Mouse (Mus musculus) olfactory bulb, adult 2 months (tissue): Measurements from ENCODE around the gene Coro7. TPM values are rescaled to one million over a fixed set of nuclear protein-coding genes. Genes with fewer than 3 reads are reported as not detected.

Source experiments
- H3K27ac ChIP-seq: fragments of 200-500 bp; 2 replicates; pipeline ENCODE4 v1.5.1; 2012; ENCODE audit warnings: low read depth, low read length; ENCODE audit not compliant: insufficient read depth
- H3K4me1 ChIP-seq: fragments of 200-500 bp; 2 replicates; pipeline ENCODE4 v1.6.1; 2012; ENCODE audit warnings: low read length; ENCODE audit not compliant: control insufficient read depth, insufficient read depth
- H3K4me3 ChIP-seq: fragments of 200-500 bp; 2 replicates; pipeline ENCODE4 v1.5.1; 2012; ENCODE audit warnings: mild to moderate bottlenecking, low read depth, low read length, moderate library complexity; ENCODE audit not compliant: insufficient read depth
- CTCF ChIP-seq: fragments of 200-500 bp; IDR thresholded peaks from 2 replicates; pipeline ENCODE4 v1.5.1; 2012; ENCODE audit warnings: low read depth, mild to moderate bottlenecking, low read length, moderate library complexity; ENCODE audit not compliant: insufficient read depth
- POLR2A ChIP-seq: fragments of 200-500 bp; IDR thresholded peaks from 2 replicates; pipeline ENCODE4 v1.6.1; 2012; ENCODE audit warnings: mild to moderate bottlenecking, low read depth, low read length, moderate library complexity; ENCODE audit not compliant: insufficient read depth
- WGBS: fragments of 180-500 bp; shearing (Covaris S2); methylation state at CpG from one replicate; pipeline ENCODE4 v1.1.7; 2018; 5-methylcytosine and 5-hydroxymethylcytosine counted together
- polyA plus RNA-seq: library from polyadenylated mRNA; stranded (reverse); fragments of >200 nt; gene quantifications from 2 replicates; pipeline ENCODE4 v1.2.4, GENCODE M21; 2012; ENCODE audit warnings: low replicate concordance; ENCODE audit not compliant: missing spikeins, insufficient read depth, insufficient read length

Coro7 gene
- polyA plus RNA-seq, 1 experiment, result not detected

- no peak for TF ChIP-seq POLR2A
- TF ChIP-seq CTCF, result no peak
- WGBS, result 96% methylated on average over 2 of the region's 2 CpGs
- H3K27ac ChIP-seq, result no peak overlapping the region
- no peaks in the 10 kb centered on the region for H3K4me1 ChIP-seq
- H3K4me3 ChIP-seq, result no peak overlapping the region
Observed at GRCm38 (mm10) chr16:4665726-4666125, 13.9 kb downstream of the Coro7 start.

- WGBS, result 91% methylated on average over 2 of the region's 2 CpGs
- Histone ChIP-seq H3K4me3 (no peak overlapping the region), H3K4me1 (peaks cover 6% of the 10 kb centered on the region), H3K27ac (no peak overlapping the region)
- no peak for TF ChIP-seq POLR2A
- no peak for TF ChIP-seq CTCF
Observed at GRCm38 (mm10) chr16:4663806-4664205, 15.8 kb downstream of the Coro7 start.

GRCm38 (mm10) chr16:4661605-4662004 is 18.0 kb downstream of the Coro7 start:
- Histone ChIP-seq H3K4me1 (peaks cover 10% of the 10 kb centered on the region), H3K27ac (no peak overlapping the region), H3K4me3 (no peak overlapping the region)
- WGBS, result 85% methylated on average over 2 of the region's 2 CpGs
- TF ChIP-seq CTCF (no peak), POLR2A (no peak)

- WGBS, result 36% methylated on average over 2 of the region's 2 CpGs
- H3K27ac ChIP-seq, result no peak overlapping the region
Observed at GRCm38 (mm10) chr16:4659326-4659725, 20.3 kb downstream of the Coro7 start.

GRCm38 (mm10) chr16:4658781-4659245 is 20.8 kb downstream of the Coro7 start:
- 29% methylated on average over 11 of the region's 11 CpGs for WGBS
- peaks cover 24% of the 10 kb centered on the region for H3K4me1 ChIP-seq
- no peak overlapping the region for H3K4me3 ChIP-seq
- no peak overlapping the region for H3K27ac ChIP-seq
- TF ChIP-seq CTCF (no peak), POLR2A (no peak)

More at GRCm38 (mm10) chr16:4659326-4659725, 20.3 kb downstream of the Coro7 start:
- Histone ChIP-seq H3K4me1 (peaks cover 24% of the 10 kb centered on the region), H3K4me3 (no peak overlapping the region)
- TF ChIP-seq POLR2A (no peak), CTCF (no peak)

GRCm38 (mm10) chr16:4656571-4657081 is 23.0 kb downstream of the Coro7 start:
- Histone ChIP-seq H3K4me1 (peaks cover 29% of the 10 kb centered on the region), H3K4me3 (no peak overlapping the region), H3K27ac (no peak overlapping the region)
- 79% methylated on average over 9 of the region's 9 CpGs for WGBS
- no peak for TF ChIP-seq POLR2A
- TF ChIP-seq CTCF, result no peak

- Histone ChIP-seq H3K4me3 (no peak overlapping the region), H3K4me1 (peaks cover 32% of the 10 kb centered on the region), H3K27ac (no peak overlapping the region)
- TF ChIP-seq CTCF, result no peak
- no peak for TF ChIP-seq POLR2A
- WGBS, result 44% methylated on average over 11 of the region's 11 CpGs
Observed at GRCm38 (mm10) chr16:4655764-4656570, 23.6 kb downstream of the Coro7 start.

- H3K4me3 ChIP-seq, result no peak overlapping the region
- peaks cover 32% of the 10 kb centered on the region for H3K4me1 ChIP-seq
- no peak for TF ChIP-seq CTCF
- TF ChIP-seq POLR2A, result no peak
- 79% methylated on average over 4 of the region's 4 CpGs for WGBS
- no peak overlapping the region for H3K27ac ChIP-seq
Observed at GRCm38 (mm10) chr16:4655251-4655734, 24.3 kb downstream of the Coro7 start.

- H3K27ac ChIP-seq, result no peak overlapping the region
- TF ChIP-seq CTCF, result no peak
- TF ChIP-seq POLR2A, result no peak
- no peak overlapping the region for H3K4me3 ChIP-seq
- 79% methylated on average over 10 of the region's 10 CpGs for WGBS
- H3K4me1 ChIP-seq, result peaks cover 32% of the 10 kb centered on the region
Observed at GRCm38 (mm10) chr16:4654706-4655105, 24.9 kb downstream of the Coro7 start.
